Mouse (Mus musculus) heart, embryonic 13.5 days (tissue): Measurements from ENCODE around the gene S100a5. TPM values are rescaled to one million over a fixed set of nuclear protein-coding genes. Genes with fewer than 3 reads are reported as not detected.

ENCODE experiments used
- ATAC-seq: fragments of 200-750 bp; cut with Nextera tagmentation; 2 replicates; pipeline ENCODE4 v1.8.0; 2017; ENCODE audit warnings: moderate TSS enrichment; ENCODE audit not compliant: insufficient number of reproducible peaks, low FRiP score, low TSS enrichment; ENCODE audit errors: extremely low read depth
- H3K27ac ChIP-seq: fragments of 300-500 bp; sonication (generic); replicated peaks from 2 replicates; pipeline ENCODE4 v1.5.1; 2015; ENCODE audit warnings: moderate library complexity, mild to moderate bottlenecking, inconsistent platforms
- H3K27me3 ChIP-seq: fragments of 300-500 bp; sonication (generic); replicated peaks from 2 replicates; pipeline ENCODE4 v1.6.1; 2015; ENCODE audit warnings: mild to moderate bottlenecking, inconsistent platforms
- H3K36me3 ChIP-seq: fragments of 300-500 bp; sonication (generic); 2 replicates; pipeline ENCODE4 v1.6.1; 2015; ENCODE audit warnings: mild to moderate bottlenecking, inconsistent platforms
- H3K4me1 ChIP-seq: fragments of 300-500 bp; sonication (generic); 2 replicates; pipeline ENCODE4 v1.6.1; 2015; ENCODE audit warnings: inconsistent platforms
- H3K4me2 ChIP-seq: fragments of 300-500 bp; sonication (generic); 2 replicates; pipeline ENCODE4 v1.6.1; 2015; ENCODE audit warnings: inconsistent platforms, mild to moderate bottlenecking, moderate library complexity
- H3K4me3 ChIP-seq: fragments of 300-500 bp; sonication (generic); 2 replicates; pipeline ENCODE4 v1.5.1; 2015; ENCODE audit warnings: moderate library complexity, mild to moderate bottlenecking, inconsistent platforms
- H3K9ac ChIP-seq: fragments of 300-500 bp; sonication (generic); 2 replicates; pipeline ENCODE4 v1.6.1; 2015; ENCODE audit warnings: inconsistent platforms, mild to moderate bottlenecking, moderate library complexity
- H3K9me3 ChIP-seq: fragments of 300-500 bp; sonication (generic); 2 replicates; pipeline ENCODE4 v1.6.1; 2016; ENCODE audit warnings: inconsistent platforms
- WGBS: fragments of 180-500 bp; shearing (Covaris S2); methylation state at CpG from one replicate; pipeline ENCODE4 v1.1.7; 2015; ENCODE audit warnings: mixed read lengths; 5-methylcytosine and 5-hydroxymethylcytosine counted together
- polyA plus RNA-seq: library from polyadenylated mRNA; unstranded; fragments of >200 nt; fragmentation: Nextera tagmentation; extraction: Ambion mirVana; gene quantifications from 2 replicates; pipeline ENCODE4 v1.2.1, GENCODE M21; 2015

The S100a5 gene
- polyA plus RNA-seq, 1 experiment from 2014 or later: not detected

DNA sequence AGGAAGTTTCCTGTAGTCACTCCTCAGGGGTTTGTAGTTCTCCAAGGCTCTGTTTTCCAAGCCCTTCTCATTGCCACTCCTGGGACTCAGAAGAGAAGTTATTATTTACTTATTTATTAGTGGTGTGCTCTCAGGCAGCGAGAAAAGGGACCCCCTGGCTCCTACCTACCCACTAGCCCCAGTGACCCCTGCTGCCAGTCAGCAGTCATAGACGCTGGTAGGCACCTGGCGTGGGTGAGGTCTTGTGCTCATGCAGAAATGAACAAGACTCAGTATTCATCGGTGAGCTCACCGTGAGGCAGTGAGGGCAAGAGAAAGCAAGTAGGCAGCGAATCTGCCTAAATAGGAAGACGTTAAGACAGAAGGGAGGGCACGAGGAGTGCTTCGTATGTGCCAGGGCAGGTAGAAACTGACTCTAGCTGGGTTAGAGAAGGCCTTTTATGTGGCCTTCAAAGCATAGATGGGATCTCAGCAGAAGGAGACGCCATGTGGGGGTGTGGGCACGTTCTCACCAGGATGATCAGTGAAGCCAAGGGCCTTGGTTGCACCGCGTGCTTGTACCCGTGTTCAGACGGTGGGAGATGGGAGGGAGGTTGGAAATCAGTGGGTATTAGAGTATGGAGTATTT lies 22.2 kb upstream of the S100a5 start:
- H3K36me3 ChIP-seq: no peaks in the 10 kb centered on the region
- peak overlapping the region; percentile 22; the same call in 1 of the 2 replicates for H3K27ac ChIP-seq
- ATAC-seq: no peak
- peaks cover 31% of the 10 kb centered on the region for H3K4me1 ChIP-seq
- 76% methylated on average over 15 of the region's 15 CpGs for WGBS
- H3K9ac ChIP-seq: no peak overlapping the region
- no peak overlapping the region for H3K4me2 ChIP-seq
- H3K4me3 ChIP-seq: no peak overlapping the region
- no peaks in the 10 kb centered on the region for H3K9me3 ChIP-seq
- no peaks in the 10 kb centered on the region for H3K27me3 ChIP-seq

DNA sequence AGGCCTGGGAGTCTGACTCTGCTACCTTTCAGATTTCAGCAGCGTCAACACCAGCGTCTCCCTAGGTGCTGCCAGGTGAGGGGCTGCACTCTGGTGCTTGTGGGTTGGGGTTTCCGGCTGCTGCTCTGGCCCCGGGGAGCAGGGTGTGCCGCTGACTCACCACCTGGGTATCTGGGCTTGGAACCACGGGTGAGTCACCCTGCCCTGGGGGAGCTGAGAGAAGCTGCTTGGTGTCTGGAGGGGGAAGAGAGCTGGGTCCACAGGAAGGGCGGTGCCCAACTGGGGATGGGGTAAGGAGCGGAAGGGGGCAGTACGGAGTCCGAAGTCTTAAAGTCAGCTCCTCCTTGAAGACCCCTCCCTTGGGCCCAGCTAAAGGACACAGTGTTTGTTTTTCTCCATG lies 21.4 kb upstream of the S100a5 start:
- WGBS: 48% methylated on average over 10 of the region's 10 CpGs
- Histone ChIP-seq H3K27ac (peak overlapping the region; percentile 22; the same call in 1 of the 2 replicates), H3K4me2 (no peak overlapping the region), H3K4me1 (peaks cover 31% of the 10 kb centered on the region), H3K4me3 (no peak overlapping the region), H3K9me3 (no peaks in the 10 kb centered on the region), H3K36me3 (no peaks in the 10 kb centered on the region), H3K27me3 (no peaks in the 10 kb centered on the region), H3K9ac (no peak overlapping the region)
- ATAC-seq: no peak

DNA sequence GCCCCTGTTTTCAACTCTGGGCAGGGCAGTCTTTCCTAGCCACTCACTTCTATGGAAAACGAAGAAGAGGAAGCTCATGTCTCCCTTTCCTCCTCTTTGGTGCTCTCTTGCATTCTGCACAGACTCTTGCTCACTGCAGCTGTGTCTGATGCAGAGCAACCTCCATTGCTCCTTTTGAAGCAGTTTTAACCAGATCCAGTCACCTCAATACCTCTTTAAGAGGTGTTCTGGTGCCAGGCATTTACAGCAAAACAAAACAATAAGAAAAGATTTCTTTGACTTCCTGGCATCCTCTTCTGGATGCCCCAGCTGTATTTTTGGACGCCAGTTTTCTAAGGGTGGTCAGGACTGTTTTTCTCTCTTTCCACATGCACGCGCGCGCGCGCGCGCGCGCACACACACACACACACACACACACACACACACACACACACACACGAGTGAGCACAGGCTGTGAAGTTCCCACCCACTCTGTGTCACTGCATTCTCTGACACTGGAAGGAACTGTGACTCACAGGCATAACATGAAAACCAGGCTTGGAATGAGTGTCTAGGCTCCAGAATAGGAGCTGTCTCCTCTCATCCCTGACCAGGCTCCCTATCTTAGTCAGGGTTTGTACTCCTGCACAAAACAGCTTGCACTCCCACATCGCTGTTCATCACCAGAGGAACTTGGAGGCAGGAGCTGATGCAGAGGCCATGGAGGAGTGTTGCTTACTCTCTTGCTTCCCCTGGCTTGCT lies 20.8 kb upstream of the S100a5 start:
- H3K9ac ChIP-seq: no peak overlapping the region
- ATAC-seq: no peak
- H3K4me2 ChIP-seq: no peak overlapping the region
- 0 out of 2 replicates have a peak overlapping the region, but pooled peaks have one; percentile 20 for H3K27ac ChIP-seq
- no peak overlapping the region for H3K4me3 ChIP-seq
- H3K36me3 ChIP-seq: no peaks in the 10 kb centered on the region
- no peaks in the 10 kb centered on the region for H3K27me3 ChIP-seq
- 80% methylated on average over 14 of the region's 14 CpGs for WGBS
- H3K9me3 ChIP-seq: no peaks in the 10 kb centered on the region
- peaks cover 31% of the 10 kb centered on the region for H3K4me1 ChIP-seq

DNA sequence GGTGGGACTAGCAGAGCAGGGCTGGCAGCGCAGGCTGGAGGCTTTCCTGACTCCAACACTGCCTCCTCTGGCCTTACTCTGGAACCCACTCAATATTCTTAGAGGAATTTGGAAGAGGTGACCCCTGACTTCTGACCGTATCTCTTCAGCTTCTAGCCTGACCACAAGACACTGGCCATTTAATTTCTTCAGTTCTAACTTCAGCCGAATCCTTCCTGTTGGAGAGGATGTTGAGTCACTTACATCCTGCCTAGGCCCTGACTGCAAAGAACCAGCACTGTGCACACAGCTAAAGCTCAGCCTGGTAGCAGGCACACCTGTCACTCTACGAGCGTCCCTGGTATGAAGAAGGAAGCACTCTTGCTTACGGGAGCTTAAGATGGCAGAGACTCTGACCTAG lies 18.9 kb upstream of the S100a5 start:
- Histone ChIP-seq H3K4me1 (peaks cover 17% of the 10 kb centered on the region), H3K27ac (no peak overlapping the region), H3K9me3 (0 out of 2 replicates have a peak, but pooled peaks cover 5% of the 10 kb centered on the region), H3K4me2 (no peak overlapping the region), H3K27me3 (no peaks in the 10 kb centered on the region), H3K36me3 (no peaks in the 10 kb centered on the region), H3K9ac (no peak overlapping the region), H3K4me3 (no peak overlapping the region)
- WGBS: 66% methylated on average over 6 of the region's 6 CpGs
- ATAC-seq: no peak

DNA sequence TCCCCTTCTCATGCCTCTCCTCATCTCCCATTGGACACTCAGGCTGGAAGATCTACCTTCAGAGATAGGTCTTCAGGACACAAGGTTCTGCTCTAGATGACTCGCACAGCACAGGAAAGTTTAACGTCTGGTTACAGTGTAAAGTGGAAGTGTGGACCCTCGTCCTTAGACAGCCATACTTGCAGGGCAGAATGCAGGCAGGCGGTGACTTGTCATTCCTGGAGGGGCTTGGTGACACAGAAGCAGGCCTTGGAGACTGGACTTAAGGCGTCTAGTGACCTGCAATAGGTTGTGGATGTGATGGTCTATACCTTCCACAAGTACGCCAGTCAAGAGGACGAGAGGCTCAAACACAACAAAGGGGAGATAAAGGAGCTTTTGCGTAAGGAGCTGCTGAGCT lies 18.4 kb upstream of the S100a5 start, which contains the start of gene S100a2:
Gene S100a2, plus strand, starts transcription at position 301 of the 400 bp plus-strand sequence.
- Histone ChIP-seq H3K4me2 (no peak within 1 kb of the TSS), H3K27me3 (no peaks in the 10 kb centered on the region), H3K4me3 (no peak within 1 kb of the TSS), H3K4me1 (peaks cover 16% of the 10 kb centered on the region), H3K9ac (no peak within 1 kb of the TSS), H3K9me3 (0 out of 2 replicates have a peak, but pooled peaks cover 5% of the 10 kb centered on the region), H3K27ac (no peak within 1 kb of the TSS), H3K36me3 (no peaks in the 10 kb centered on the region)
- 76% methylated on average over 8 of the region's 8 CpGs for WGBS
- ATAC-seq: no peak

DNA sequence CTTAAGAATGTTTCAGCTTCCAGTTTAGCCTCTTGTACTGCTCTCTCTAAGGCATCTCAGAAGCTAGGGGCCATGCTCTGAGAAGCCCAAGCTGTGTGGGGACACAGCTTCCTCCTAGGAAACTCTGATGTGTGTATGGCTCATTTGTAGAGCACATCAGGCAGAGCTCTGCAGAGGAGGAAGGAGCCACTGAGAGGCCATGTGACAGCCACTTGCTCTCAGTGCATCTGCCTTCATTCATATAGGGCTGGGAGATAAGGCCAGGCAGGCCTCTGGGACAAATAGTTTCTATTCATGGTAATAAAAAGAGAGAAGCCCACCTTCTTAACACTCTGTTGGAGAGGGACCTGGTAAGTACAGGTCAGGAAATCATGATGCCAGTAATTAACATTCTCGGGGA lies 13.9 kb upstream of the S100a5 start:
- Histone ChIP-seq H3K27me3 (no peaks in the 10 kb centered on the region), H3K4me3 (no peak overlapping the region), H3K9ac (no peak overlapping the region), H3K4me1 (0 out of 2 replicates have a peak, but pooled peaks cover 7% of the 10 kb centered on the region), H3K4me2 (no peak overlapping the region), H3K27ac (no peak overlapping the region), H3K36me3 (no peaks in the 10 kb centered on the region), H3K9me3 (0 out of 2 replicates have a peak, but pooled peaks cover 5% of the 10 kb centered on the region)
- ATAC-seq: no peak
- WGBS: 68% methylated on average over 1 of the region's 1 CpGs

DNA sequence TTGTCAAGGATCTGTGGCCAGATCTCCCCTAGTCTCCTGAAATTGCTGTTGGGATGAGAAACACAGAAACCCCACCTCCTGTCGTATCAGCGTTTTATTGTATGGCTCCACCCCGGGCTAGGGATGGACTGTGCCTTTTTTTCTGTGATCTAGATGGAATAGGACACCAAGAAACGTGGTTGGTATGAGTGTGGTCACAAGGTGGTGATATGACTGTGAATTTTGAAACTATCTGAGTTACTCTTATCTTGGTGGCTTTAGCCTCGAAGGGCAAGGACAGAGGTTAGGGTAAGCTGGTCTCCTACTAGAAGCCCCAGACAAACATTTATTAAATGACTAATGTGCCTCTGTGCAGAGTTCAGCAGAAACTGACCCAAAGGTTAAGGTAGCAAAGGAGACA lies 12.8 kb upstream of the S100a5 start:
- H3K27me3 ChIP-seq: no peaks in the 10 kb centered on the region
- no peak overlapping the region for H3K4me2 ChIP-seq
- 68% methylated on average over 5 of the region's 5 CpGs for WGBS
- H3K36me3 ChIP-seq: no peaks in the 10 kb centered on the region
- no peak for ATAC-seq
- no peak overlapping the region for H3K27ac ChIP-seq
- peaks cover 13% of the 10 kb centered on the region for H3K4me1 ChIP-seq
- no peak overlapping the region for H3K9ac ChIP-seq
- 0 out of 2 replicates have a peak, but pooled peaks cover 5% of the 10 kb centered on the region for H3K9me3 ChIP-seq
- no peak overlapping the region for H3K4me3 ChIP-seq

DNA sequence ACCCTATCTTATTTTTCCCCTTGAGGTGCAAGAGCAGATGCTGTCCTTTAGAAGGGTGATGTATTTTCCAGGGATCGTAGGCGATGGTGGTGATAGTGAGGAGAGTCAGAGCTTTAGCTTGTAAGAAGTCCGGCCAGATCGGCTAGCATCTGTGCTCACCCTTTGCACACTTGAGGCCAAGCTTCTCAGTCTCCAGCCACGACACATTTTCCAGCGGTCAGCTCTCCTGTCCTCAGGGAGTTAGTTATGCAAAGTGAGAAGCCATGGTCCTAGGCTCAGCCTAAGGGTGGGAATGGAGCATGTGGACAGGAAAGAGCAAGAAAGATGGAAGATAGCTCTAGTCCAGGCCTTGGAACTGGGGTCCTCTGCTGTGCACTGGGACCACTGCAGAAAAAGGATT lies 11.5 kb upstream of the S100a5 start:
- Histone ChIP-seq H3K36me3 (no peaks in the 10 kb centered on the region), H3K4me2 (no peak overlapping the region), H3K4me1 (peaks cover 20% of the 10 kb centered on the region), H3K9me3 (0 out of 2 replicates have a peak, but pooled peaks cover 5% of the 10 kb centered on the region), H3K9ac (no peak overlapping the region), H3K27me3 (no peaks in the 10 kb centered on the region), H3K27ac (no peak overlapping the region), H3K4me3 (no peak overlapping the region)
- WGBS: 83% methylated on average over 6 of the region's 6 CpGs
- no peak for ATAC-seq

DNA sequence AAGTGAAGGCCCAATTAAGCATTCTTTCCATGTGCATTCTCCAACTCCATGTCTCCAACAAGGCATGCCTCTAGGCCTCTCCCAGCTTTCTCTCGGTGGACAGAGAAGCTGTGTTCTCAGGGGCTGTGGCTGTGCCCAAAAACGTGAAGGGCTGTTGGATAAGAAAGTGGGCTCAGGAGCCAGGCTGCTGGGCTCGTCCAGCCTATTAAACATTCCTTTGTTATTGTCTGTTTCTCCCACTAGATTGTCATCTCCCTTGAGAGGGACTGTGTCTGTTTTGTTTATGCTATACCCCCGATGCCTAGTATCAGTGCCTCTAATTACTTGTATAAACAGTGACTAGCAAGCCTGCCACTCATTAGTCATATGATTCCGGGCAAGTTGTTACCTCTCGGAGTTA lies 10.6 kb upstream of the S100a5 start:
- Histone ChIP-seq H3K4me1 (peaks cover 20% of the 10 kb centered on the region), H3K4me2 (no peak overlapping the region), H3K9ac (no peak overlapping the region), H3K4me3 (no peak overlapping the region), H3K9me3 (0 out of 2 replicates have a peak, but pooled peaks cover 5% of the 10 kb centered on the region), H3K36me3 (no peaks in the 10 kb centered on the region), H3K27ac (no peak overlapping the region), H3K27me3 (no peaks in the 10 kb centered on the region)
- 35% methylated on average over 6 of the region's 6 CpGs for WGBS
- no peak for ATAC-seq

DNA sequence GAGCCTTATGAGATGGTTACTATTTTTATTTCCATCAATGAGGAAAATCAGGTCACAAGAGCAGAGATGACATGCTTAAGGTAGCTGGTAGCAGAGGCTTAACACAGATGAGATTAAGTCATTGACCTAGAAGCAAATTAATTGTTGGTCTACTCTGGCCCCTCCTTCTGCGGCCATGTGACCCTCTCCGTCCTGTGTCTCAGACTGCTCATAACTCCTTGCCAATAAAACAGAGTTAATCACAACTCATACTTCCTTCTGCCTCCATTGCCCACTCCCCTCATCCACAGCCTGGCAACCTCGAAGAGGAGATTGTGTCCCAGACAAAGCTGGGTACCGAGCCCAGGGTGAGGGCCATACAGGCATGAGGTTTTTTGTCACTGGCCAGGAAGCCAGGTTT lies 10.1 kb upstream of the S100a5 start:
- Histone ChIP-seq H3K4me2 (no peak overlapping the region), H3K36me3 (no peaks in the 10 kb centered on the region), H3K4me1 (peaks cover 23% of the 10 kb centered on the region), H3K27ac (no peak overlapping the region), H3K4me3 (no peak overlapping the region), H3K9ac (no peak overlapping the region), H3K27me3 (no peaks in the 10 kb centered on the region), H3K9me3 (0 out of 2 replicates have a peak, but pooled peaks cover 5% of the 10 kb centered on the region)
- WGBS: 66% methylated on average over 4 of the region's 4 CpGs
- ATAC-seq: no peak

DNA sequence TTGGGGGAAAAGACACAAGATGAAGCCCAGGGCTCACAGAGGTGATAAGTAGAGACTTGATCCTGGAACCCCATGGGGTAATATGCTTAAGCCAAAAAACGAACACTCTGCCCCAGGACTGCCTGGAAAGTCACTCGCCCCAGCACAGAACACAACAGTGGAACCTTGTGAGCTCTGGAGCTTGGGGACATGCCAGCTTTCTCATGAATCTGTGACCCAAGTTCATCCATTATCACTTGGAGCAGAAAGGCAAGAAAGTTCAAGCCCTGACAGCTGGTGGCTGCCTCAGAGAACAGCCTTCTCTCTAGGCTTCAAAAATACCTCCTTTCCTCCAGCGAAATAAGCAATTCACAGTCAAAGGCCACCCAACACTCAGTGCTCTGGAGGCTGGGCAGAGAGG lies 8.9 kb upstream of the S100a5 start:
- ATAC-seq: no peak
- Histone ChIP-seq H3K27ac (no peak overlapping the region), H3K4me3 (no peak overlapping the region), H3K4me2 (no peak overlapping the region), H3K9me3 (no peaks in the 10 kb centered on the region), H3K9ac (no peak overlapping the region), H3K27me3 (no peaks in the 10 kb centered on the region), H3K4me1 (peaks cover 35% of the 10 kb centered on the region), H3K36me3 (no peaks in the 10 kb centered on the region)
- 55% methylated on average over 3 of the region's 3 CpGs for WGBS
